Mouse (Mus musculus) cerebellum, adult 2 months (tissue): ENCODE measurements around the gene Sv2b.

Experiments used
- CTCF ChIP-seq: fragments of 200-500 bp; IDR thresholded peaks from 2 replicates; pipeline ENCODE4 v1.5.1; 2011; ENCODE audit warnings: low read depth, mild to moderate bottlenecking, control low read depth, low read length, moderate library complexity, borderline replicate concordance; ENCODE audit not compliant: insufficient read depth
- POLR2A ChIP-seq: fragments of 200-500 bp; IDR thresholded peaks from 2 replicates; pipeline ENCODE4 v1.6.1; 2011; ENCODE audit warnings: low read length, control low read depth, borderline replicate concordance; ENCODE audit not compliant: insufficient read depth

GRCm38 (mm10) chr7:75358284-75358851 lies 49.3 kb upstream of the Sv2b start:
- no peak for TF ChIP-seq CTCF
- TF ChIP-seq POLR2A, result no peak
